Mouse (Mus musculus) forebrain, embryonic 11.5 days (tissue): ENCODE data around the gene Cdc42ep1. TPM values are rescaled to one million over a fixed set of nuclear protein-coding genes. Genes with fewer than 3 reads are reported as not detected.

Source experiments
- ATAC-seq: fragments of 200-750 bp; cut with Nextera tagmentation; replicated peaks from 2 replicates; pipeline ENCODE4 v1.8.0; 2017; ENCODE audit warnings: moderate TSS enrichment; ENCODE audit not compliant: low FRiP score
- DNase-seq: peaks from one replicate; pipeline ENCODE4 v3.0.0-alpha.2; 2017; ENCODE audit warnings: low spot score
- H3K27ac ChIP-seq: fragments of 300-500 bp; sonication (generic); 2 replicates; pipeline ENCODE4 v1.5.1; 2014; ENCODE audit warnings: low read depth, low read length
- H3K27me3 ChIP-seq: fragments of 300-500 bp; sonication (generic); 2 replicates; pipeline ENCODE4 v1.6.1; 2014; ENCODE audit warnings: mild to moderate bottlenecking, low read length, mixed read lengths; ENCODE audit not compliant: control insufficient read depth, insufficient read depth
- H3K36me3 ChIP-seq: fragments of 300-500 bp; sonication (generic); 2 replicates; pipeline ENCODE4 v1.6.1; 2014; ENCODE audit warnings: mild to moderate bottlenecking, low read length, moderate library complexity, mixed read lengths; ENCODE audit not compliant: control insufficient read depth, insufficient read depth
- H3K4me1 ChIP-seq: fragments of 300-500 bp; sonication (generic); replicated peaks from 2 replicates; pipeline ENCODE4 v1.6.1; 2014; ENCODE audit warnings: low read length, mixed read lengths; ENCODE audit not compliant: control insufficient read depth, insufficient read depth
- H3K4me2 ChIP-seq: fragments of 300-500 bp; sonication (generic); 2 replicates; pipeline ENCODE4 v1.6.1; 2014; ENCODE audit warnings: low read depth, mild to moderate bottlenecking, low read length, moderate library complexity, mixed read lengths; ENCODE audit not compliant: severe bottlenecking
- H3K4me3 ChIP-seq: fragments of 300-500 bp; sonication (generic); 2 replicates; pipeline ENCODE4 v1.5.1; 2014; ENCODE audit warnings: low read depth, low read length
- H3K9ac ChIP-seq: fragments of 300-500 bp; sonication (generic); 2 replicates; pipeline ENCODE4 v1.6.1; 2014; ENCODE audit warnings: low read length
- H3K9me3 ChIP-seq: fragments of 300-500 bp; sonication (generic); 2 replicates; pipeline ENCODE4 v1.6.1; 2016; ENCODE audit warnings: low read length, mixed read lengths; ENCODE audit not compliant: control insufficient read depth
- WGBS: fragments of 180-500 bp; shearing (Covaris S2); extraction: QIAGEN DNeasy Blood & Tissue Kit; methylation state at CpG from one replicate; pipeline ENCODE4 v1.1.7; 2014; 5-methylcytosine and 5-hydroxymethylcytosine counted together
- polyA plus RNA-seq: library from polyadenylated mRNA; unstranded; fragments of >200 nt; fragmentation: Nextera tagmentation; extraction: Ambion mirVana; gene quantifications from 2 replicates; pipeline ENCODE4 v1.2.1, GENCODE M21; 2014

The Cdc42ep1 gene
- polyA plus RNA-seq, 1 experiment from 2014 or later, result 9.6 TPM

DNA sequence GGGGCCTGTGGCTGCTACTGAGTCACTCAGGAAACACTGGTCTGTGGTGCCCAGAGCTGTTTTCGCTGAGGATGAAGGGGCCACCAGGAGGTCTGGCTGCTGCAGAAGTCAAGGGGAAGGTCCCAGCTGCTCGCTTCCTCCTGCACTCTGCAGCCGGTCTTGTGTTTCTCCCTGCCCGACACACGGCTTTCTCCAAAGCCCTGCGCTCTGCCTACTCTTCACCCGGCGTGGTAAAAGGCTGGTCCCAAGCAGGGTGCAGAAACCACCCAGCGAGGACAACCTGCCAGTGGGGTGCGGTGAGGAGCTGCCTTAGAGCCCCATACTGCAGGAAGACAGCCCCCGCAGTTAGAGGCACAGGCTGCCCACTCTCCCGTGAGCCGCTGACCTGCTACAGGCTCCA, 52.3 kb downstream of the Cdc42ep1 start:
- 84% methylated on average over 13 of the region's 13 CpGs for WGBS
- Histone ChIP-seq H3K9ac (no peak overlapping the region), H3K4me2 (no peak overlapping the region), H3K27me3 (no peaks in the 10 kb centered on the region), H3K27ac (no peak overlapping the region), H3K4me3 (no peak overlapping the region), H3K9me3 (no peaks in the 10 kb centered on the region), H3K36me3 (no peaks in the 10 kb centered on the region; the same call in 1 of the 2 replicates), H3K4me1 (peaks cover 4% of the 10 kb centered on the region; the same call in 1 of the 2 replicates)
- no peak for DNase-seq
- ATAC-seq, result no peak

DNA sequence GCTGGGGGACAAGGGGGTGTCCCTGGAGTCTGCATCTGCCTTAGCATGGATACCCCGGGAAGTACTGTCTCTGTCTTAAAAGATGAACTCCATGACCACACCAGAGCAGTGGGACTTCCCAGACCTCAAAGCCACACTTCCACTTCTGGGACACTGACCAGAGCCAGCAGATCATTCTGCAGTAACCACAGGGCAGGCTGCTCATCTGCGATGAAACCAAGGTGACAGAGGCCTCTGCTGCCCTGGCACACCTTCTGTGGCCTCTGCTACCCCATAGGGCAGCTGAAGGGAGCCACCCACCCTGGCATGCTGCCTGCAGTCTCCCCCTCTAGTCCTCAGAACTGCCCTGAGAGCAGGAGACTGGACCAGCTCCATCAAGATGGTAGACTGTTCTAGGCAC, 53.3 kb downstream of the Cdc42ep1 start:
- no peak for ATAC-seq
- H3K4me1 ChIP-seq, result peaks cover 10% of the 10 kb centered on the region; the same call in 1 of the 2 replicates
- H3K27me3 ChIP-seq, result peaks cover 2% of the 10 kb centered on the region; the same call in 1 of the 2 replicates
- DNase-seq, result no peak
- no peak overlapping the region for H3K4me2 ChIP-seq
- 91% methylated on average over 2 of the region's 2 CpGs for WGBS
- H3K27ac ChIP-seq, result no peak overlapping the region
- no peak overlapping the region for H3K9ac ChIP-seq
- H3K4me3 ChIP-seq, result no peak overlapping the region
- H3K36me3 ChIP-seq, result no peaks in the 10 kb centered on the region; the same call in 1 of the 2 replicates
- H3K9me3 ChIP-seq, result no peaks in the 10 kb centered on the region

DNA sequence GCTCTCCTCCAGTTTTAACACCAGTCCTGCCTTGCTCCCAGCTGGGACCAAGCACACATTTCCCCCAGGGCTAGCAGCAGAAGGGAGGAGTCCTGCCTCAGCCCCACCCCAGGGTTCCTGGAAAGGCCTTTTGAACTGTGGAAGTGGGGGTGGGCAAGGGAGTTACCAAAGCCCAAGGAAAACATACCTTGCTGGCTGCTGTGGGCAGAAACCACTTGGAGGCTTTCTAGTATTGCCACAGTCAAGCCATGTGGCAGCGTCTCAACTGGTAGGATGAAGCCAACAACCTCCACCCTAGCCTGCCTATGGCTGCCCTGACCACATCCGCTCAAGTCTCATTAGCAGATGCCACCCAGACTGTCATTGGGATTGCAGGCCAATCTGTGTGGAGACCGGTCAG, 53.7 kb downstream of the Cdc42ep1 start:
- Histone ChIP-seq H3K27ac (no peak overlapping the region), H3K27me3 (peaks cover 4% of the 10 kb centered on the region; the same call in 1 of the 2 replicates)

DNA sequence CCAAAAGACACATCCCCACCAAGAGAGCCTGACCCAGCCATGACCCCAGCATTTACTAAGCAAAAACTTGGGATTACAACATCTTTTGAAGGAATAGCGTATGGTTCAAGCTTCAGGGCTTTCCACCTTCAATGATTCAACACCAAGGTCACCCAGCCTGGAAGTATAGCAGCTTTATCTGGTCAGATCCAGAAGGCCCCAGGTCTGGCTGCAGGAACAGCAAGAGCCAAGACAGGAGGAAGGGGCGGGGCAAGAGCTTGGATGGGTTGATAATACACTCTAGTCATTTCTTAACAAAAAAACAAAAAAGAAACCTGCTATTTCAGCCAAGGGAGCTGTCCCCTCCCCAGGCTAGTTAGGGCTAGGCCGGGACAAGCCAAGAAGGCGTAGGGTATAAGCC, 55.1 kb downstream of the Cdc42ep1 start:
- Histone ChIP-seq H3K36me3 (no peaks in the 10 kb centered on the region; the same call in 1 of the 2 replicates), H3K27ac (no peak overlapping the region), H3K27me3 (peaks cover 4% of the 10 kb centered on the region; the same call in 1 of the 2 replicates), H3K4me1 (peaks cover 13% of the 10 kb centered on the region; the same call in 1 of the 2 replicates), H3K4me3 (no peak overlapping the region), H3K9ac (no peak overlapping the region), H3K9me3 (no peaks in the 10 kb centered on the region), H3K4me2 (no peak overlapping the region)
- 83% methylated on average over 4 of the region's 4 CpGs for WGBS
- ATAC-seq (no peak), DNase-seq (no peak)

More for the DNA sequence above, 53.7 kb downstream of the Cdc42ep1 start:
- ATAC-seq, result no peak
- DNase-seq, result no peak
- no peak overlapping the region for H3K9ac ChIP-seq
- H3K4me2 ChIP-seq, result no peak overlapping the region
- H3K4me1 ChIP-seq, result peaks cover 11% of the 10 kb centered on the region; the same call in 1 of the 2 replicates
- no peaks in the 10 kb centered on the region for H3K9me3 ChIP-seq
- no peak overlapping the region for H3K4me3 ChIP-seq
- no peaks in the 10 kb centered on the region; the same call in 1 of the 2 replicates for H3K36me3 ChIP-seq
- 81% methylated on average over 3 of the region's 3 CpGs for WGBS

DNA sequence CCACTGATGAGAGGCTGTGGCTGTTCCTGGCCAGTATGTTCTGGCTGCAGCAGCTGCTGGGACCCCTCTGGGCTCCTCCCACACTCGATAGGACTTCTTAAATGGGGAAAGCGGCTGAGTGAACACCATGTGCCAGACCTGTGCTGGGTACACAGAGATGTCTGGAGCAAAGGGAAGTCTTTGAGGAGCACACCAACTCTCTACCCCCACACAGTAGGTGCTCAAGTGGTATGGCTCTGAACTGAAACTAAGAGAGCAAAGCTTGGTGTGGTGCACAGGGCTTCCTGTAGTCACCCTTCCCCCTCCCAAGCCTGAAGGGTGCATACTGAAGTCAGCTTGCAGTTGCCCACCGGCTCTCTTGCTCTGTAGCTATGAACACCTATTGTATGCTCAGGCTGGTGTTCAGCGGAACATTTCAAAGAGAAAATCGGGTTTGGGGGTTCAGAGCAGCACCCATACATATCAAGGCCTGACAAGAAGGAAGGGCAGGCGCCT, 56.1 kb downstream of the Cdc42ep1 start:
- H3K36me3 ChIP-seq, result no peaks in the 10 kb centered on the region
- 59% methylated on average over 6 of the region's 6 CpGs for WGBS
- H3K4me3 ChIP-seq, result no peak overlapping the region
- H3K4me2 ChIP-seq, result peak overlapping the region; percentile 99; the same call in 1 of the 2 replicates
- no peak overlapping the region for H3K9ac ChIP-seq
- ATAC-seq (no peak), DNase-seq (no peak)
- H3K9me3 ChIP-seq, result no peaks in the 10 kb centered on the region
- no peak overlapping the region for H3K27ac ChIP-seq
- peaks cover 13% of the 10 kb centered on the region; the same call in 1 of the 2 replicates for H3K4me1 ChIP-seq
- H3K27me3 ChIP-seq, result peaks cover 4% of the 10 kb centered on the region; the same call in 1 of the 2 replicates

DNA sequence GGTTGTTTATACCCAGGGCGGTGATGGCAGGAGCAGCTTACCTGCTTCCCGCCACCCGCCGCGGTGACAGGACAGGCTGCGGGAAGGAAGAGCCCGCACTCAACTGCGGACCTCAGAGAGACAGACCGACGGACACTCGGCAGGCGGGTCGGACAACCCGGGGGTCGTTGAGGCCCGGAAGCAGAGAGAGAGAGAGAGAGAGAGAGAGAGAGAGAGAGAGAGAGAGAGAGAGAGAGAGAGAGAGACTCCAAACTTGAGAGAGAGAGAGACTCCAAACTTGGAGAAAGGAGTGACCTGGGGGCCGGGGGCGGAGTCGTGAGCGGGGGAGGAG, 57.0 kb downstream of the Cdc42ep1 start, which contains the start of gene Gm49510:
Gene Gm49510 (plus strand): TSS at position 259 of the 331 bp plus-strand sequence.
- 2% methylated on average over 20 of the region's 20 CpGs for WGBS
- Histone ChIP-seq H3K27ac (no peak within 1 kb of the TSS), H3K4me1 (peaks cover 13% of the 10 kb centered on the region; the same call in 1 of the 2 replicates), H3K4me3 (peak within 1 kb of the TSS; percentile 54), H3K9ac (peak within 1 kb of the TSS; percentile 64), H3K4me2 (peak within 1 kb of the TSS; percentile 99), H3K36me3 (no peaks in the 10 kb centered on the region), H3K27me3 (peaks cover 4% of the 10 kb centered on the region; the same call in 1 of the 2 replicates), H3K9me3 (no peaks in the 10 kb centered on the region)
- ATAC-seq (no peak), DNase-seq (no peak)

DNA sequence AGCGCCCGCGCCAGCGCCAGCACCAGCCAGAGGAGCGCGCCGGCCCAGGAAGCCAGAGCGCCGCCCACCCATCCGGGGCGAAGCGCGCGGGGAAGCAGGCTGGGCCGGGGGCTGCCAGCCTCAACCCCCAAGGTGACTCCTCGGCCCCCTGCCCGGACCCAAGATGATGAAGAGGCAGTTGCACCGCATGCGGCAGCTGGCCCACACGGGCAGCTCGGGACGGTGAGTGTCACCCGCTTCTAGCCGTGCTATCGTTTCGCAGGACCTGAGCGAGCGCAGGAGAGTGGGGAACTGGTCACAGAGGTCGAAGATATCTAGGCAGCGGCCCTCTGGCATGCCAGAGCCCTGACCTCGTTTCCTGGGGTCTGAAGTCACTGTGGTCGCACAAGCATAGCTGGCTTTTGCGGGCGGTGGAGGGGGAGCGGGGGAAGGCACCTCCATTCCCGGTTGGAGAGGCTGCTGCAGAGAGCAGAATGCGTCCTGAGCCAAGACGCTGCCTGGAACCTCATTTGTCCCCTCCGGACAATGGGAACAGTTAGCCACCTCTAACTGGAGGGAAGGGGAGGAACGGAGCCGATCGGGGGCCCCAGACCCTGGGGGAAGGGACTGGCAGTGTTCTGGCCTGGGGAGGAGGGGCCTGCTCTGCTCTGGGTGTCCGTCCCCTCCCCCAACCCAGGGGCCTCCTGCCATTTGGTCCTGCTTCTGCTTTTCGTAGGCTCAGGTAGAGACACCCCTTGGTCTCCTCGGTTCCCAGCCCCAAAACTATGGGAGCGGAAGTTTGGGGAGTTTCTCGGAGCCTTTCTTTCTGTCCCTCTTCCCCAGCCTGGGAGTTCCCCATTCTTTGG, 57.5 kb downstream of the Cdc42ep1 start, which contains the start of gene Sh3bp1:
Gene Sh3bp1 (plus strand): TSS at position 29 of the 845 bp plus-strand sequence.
- no peak within 1 kb of the TSS for H3K27ac ChIP-seq
- ATAC-seq (0 out of 2 replicates have a peak, but pooled peaks have one; percentile 34), DNase-seq (peak; percentile 85)
- H3K9ac ChIP-seq, result peak within 1 kb of the TSS; percentile 64
- H3K4me1 ChIP-seq, result peaks cover 13% of the 10 kb centered on the region; the same call in 1 of the 2 replicates
- H3K27me3 ChIP-seq, result peaks cover 4% of the 10 kb centered on the region; the same call in 1 of the 2 replicates
- H3K36me3 ChIP-seq, result no peaks in the 10 kb centered on the region
- peak within 1 kb of the TSS; percentile 99 for H3K4me2 ChIP-seq
- peak within 1 kb of the TSS; percentile 54 for H3K4me3 ChIP-seq
- whole genome bisulfite sequencing, result under 1% methylated on average over 47 of the region's 47 CpGs
- H3K9me3 ChIP-seq, result no peaks in the 10 kb centered on the region
